Mouse (Mus musculus): ENCODE measurements at regions not wholly inside any gene's neighbourhood (a gene's known extent, or its start where the extent isn't known, plus 50 kb on each side); places are given as distances from the start of the nearest gene placed in this dataset.

DNA sequence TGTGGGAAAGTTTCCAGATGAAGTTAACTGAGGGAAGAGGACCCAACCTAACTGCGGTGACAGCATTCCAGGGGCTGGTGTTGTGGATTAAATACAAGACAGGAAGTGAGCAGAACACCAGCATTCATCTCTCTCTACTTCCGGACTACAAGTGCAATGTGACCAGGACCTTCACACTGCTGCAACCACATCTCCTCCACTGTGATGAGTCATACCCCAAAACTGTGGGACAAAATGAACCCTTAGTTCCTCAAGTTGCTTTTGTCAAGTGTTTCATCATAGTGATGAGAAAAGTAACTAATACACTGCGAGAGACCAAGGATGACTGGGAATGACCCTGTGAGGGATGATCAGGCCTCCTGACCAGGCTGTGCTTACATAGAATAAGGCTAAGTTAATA is 279.3 kb downstream of the Lpin1 start:
- no peak for TF ChIP-seq CTCF (IDR thresholded peaks at IDR 0.05; ENCODE audit: low read depth, low read length)
- TF ChIP-seq POLR2A (IDR thresholded peaks at IDR 0.05; ENCODE audit: borderline replicate concordance, low read depth, low read length) = no peak
- H3K4me3 ChIP-seq (ENCODE audit: insufficient read depth, low read length) = no peak overlapping the region
- H3K27ac ChIP-seq (ENCODE audit: insufficient read depth, low read depth, low read length) = no peak overlapping the region
- peaks cover 7% of the 10 kb centered on the region for H3K4me1 ChIP-seq (ENCODE audit: control insufficient read depth, insufficient read depth, low read length)

DNA sequence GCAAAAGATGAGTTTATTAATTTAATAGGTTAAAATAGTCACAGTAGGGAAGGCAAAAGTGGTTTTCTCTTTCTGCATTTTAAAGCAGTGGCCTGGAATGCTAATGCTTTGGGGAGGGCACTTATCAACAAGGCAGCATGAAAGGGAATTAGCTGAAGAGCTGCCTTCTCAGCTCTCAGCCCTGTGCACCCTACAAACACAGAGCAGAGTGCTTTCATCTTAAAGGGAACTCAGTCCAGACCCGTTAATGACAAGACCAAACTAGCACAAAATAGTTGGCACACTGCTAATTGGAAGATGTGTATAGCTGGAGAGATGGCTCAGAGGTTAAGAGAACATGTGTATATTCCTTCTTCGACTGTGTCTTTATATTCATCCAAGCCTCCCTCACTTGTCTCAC is 281.6 kb downstream of the Lpin1 start:
- Histone ChIP-seq H3K27ac (ENCODE audit: insufficient read depth, low read depth, low read length) (no peak overlapping the region), H3K4me3 (ENCODE audit: insufficient read depth, low read length) (no peak overlapping the region), H3K4me1 (ENCODE audit: control insufficient read depth, insufficient read depth, low read length) (peaks cover 7% of the 10 kb centered on the region)
- TF ChIP-seq POLR2A (IDR thresholded peaks at IDR 0.05; ENCODE audit: borderline replicate concordance, low read depth, low read length) (no peak), CTCF (IDR thresholded peaks at IDR 0.05; ENCODE audit: low read depth, low read length) (no peak)

DNA sequence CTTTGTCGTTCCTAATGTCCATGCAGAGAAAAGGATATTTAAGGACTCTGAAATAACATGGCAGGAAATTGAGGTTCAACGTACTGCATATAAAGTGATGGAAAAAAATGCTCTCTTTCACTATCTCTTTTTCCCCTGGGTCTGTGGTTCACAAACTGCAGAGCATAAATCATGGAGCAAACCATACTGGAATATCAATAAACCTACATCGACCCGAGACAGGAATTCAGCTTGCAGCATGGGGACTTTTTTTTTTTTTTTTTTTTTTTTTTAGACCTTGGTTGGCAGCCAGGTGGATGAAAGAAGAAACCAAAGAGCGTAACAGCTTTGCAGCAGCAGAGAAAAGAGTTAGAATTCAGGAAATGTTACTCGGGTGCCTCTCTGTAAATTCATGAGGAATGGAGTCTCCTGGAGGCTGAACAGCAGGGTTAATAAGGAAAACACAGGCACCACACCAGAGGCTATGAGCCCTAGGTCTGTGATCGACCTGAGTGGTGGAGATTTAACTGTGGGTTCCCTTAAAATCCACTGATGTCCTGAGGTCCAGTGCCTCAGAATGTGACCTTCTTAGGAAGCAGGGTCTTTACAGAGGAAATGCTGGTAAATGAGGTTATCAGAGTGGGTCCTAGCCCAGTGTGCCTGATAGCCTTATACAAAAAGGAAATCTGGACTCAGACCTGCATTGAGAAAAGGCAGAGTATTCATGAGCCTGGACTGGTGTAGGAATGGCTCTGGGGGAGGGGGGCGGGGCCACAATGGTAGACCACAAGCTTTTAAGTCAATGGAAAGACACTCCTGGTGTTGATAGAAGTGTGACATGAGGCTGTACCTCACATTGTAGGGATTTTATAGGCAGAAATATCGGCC is 290.0 kb downstream of the Lpin1 start:
- Histone ChIP-seq H3K27ac (ENCODE audit: insufficient read depth, low read depth, low read length) (no peak overlapping the region), H3K4me3 (ENCODE audit: insufficient read depth, low read length) (no peak overlapping the region), H3K4me1 (ENCODE audit: control insufficient read depth, insufficient read depth, low read length) (no peaks in the 10 kb centered on the region)
- no peak for TF ChIP-seq CTCF (IDR thresholded peaks at IDR 0.05; ENCODE audit: low read depth, low read length)
- TF ChIP-seq POLR2A (IDR thresholded peaks at IDR 0.05; ENCODE audit: borderline replicate concordance, low read depth, low read length) = no peak

DNA sequence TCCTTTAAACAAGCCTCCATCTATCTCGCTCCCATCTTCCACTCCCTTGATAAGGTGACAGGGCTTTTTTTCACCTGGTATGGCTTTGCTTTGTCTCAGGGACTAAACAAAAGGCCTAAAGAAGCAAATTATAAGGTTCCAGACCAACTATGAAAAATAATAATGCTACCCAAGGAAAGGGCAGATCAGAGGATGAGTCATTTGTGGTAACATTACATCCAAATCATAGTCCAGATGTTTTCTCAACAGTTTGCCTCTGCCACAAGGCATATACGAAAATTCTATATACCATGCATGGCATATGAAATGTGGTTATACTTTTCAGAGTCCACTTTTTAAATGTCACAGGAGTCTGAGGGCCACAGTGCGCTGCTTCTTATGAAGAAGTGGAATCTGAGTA is 302.7 kb downstream of the Lpin1 start:
- no peak overlapping the region for H3K4me3 ChIP-seq (ENCODE audit: insufficient read depth, low read length)
- no peak for TF ChIP-seq POLR2A (IDR thresholded peaks at IDR 0.05; ENCODE audit: borderline replicate concordance, low read depth, low read length)
- no peak for TF ChIP-seq CTCF (IDR thresholded peaks at IDR 0.05; ENCODE audit: low read depth, low read length)
- no peaks in the 10 kb centered on the region for H3K4me1 ChIP-seq (ENCODE audit: control insufficient read depth, insufficient read depth, low read length)
- H3K27ac ChIP-seq (ENCODE audit: insufficient read depth, low read depth, low read length) = no peak overlapping the region

DNA sequence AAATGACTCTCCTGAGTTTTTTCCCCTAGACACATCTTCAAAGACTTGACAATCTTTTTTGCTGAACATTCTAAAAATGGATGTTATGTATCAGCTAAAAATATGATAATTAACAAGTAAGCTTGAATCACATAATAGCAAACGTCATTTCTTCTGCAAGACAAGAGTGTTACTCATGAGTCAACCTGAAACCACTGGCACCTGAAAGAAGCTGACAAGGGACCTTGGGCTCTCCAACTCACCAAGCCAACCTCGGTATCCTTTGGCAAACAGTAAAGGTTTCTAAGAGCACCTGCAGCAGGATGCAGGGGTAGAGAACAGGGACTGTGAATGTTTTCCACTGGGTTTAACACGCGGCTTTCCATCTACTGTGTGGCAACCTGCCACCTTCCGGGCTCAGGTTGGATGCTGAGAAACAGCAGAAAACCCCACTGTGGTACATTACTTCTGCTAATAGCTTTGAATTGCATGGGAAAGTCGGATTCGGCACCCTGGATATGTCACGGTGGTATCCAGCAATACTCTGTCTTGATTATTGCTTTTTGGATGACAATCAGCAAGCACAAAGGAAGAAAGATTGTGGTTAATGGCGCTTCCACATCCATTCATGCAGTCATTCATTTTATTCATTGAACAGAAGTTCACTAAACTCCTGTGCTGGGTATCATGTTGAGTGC is 305.9 kb downstream of the Lpin1 start:
- Histone ChIP-seq H3K4me3 (ENCODE audit: insufficient read depth, low read length) (no peak overlapping the region), H3K27ac (ENCODE audit: insufficient read depth, low read depth, low read length) (no peak overlapping the region), H3K4me1 (ENCODE audit: control insufficient read depth, insufficient read depth, low read length) (no peaks in the 10 kb centered on the region)
- no peak for TF ChIP-seq CTCF (IDR thresholded peaks at IDR 0.05; ENCODE audit: low read depth, low read length)
- TF ChIP-seq POLR2A (IDR thresholded peaks at IDR 0.05; ENCODE audit: borderline replicate concordance, low read depth, low read length) = no peak

DNA sequence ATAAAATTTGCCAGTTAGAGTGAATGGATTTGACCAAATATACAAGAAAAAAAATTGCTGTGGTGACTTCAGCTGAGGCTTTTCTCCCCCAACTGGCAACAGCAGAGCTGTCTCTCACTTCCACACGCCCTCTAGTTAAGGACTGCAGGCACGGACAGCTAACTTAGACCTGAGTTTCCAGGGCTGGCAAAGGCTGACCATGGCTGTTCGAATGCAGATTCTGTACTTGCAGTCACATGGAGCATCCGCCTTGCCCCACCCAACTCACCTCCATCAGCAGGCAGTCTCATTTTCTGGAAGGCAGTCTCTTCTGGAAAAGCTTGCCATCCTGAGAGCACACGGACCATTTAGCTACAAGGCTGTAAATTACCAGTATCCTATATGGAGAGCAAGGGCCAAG is 325.7 kb downstream of the Lpin1 start:
- no peak overlapping the region for H3K4me3 ChIP-seq (ENCODE audit: insufficient read depth, low read length)
- H3K27ac ChIP-seq (ENCODE audit: insufficient read depth, low read depth, low read length) = no peak overlapping the region
- no peaks in the 10 kb centered on the region for H3K4me1 ChIP-seq (ENCODE audit: control insufficient read depth, insufficient read depth, low read length)
- no peak for TF ChIP-seq CTCF (IDR thresholded peaks at IDR 0.05; ENCODE audit: low read depth, low read length)
- no peak for TF ChIP-seq POLR2A (IDR thresholded peaks at IDR 0.05; ENCODE audit: borderline replicate concordance, low read depth, low read length)

DNA sequence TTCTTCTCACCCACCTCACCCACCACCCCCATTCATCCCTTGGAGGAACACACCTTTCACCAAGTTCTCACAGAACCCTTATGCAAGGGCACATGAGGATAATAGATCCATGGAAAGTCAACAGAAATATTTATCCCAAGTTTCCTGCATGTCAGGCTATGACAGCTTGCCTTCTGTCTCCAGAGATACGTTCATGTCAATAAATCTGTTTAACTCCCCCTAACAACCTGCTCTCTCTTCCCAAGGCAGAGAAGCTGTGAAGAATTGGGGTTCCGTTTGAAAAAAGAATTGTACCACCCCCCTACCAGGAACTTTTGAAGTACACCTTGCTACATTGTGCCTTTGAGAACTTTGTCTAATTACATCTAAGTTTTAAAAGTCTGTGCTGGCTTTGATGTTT is 331.6 kb downstream of the Lpin1 start:
- TF ChIP-seq CTCF (IDR thresholded peaks at IDR 0.05; ENCODE audit: low read depth, low read length) (no peak), POLR2A (IDR thresholded peaks at IDR 0.05; ENCODE audit: borderline replicate concordance, low read depth, low read length) (no peak)
- Histone ChIP-seq H3K4me3 (ENCODE audit: insufficient read depth, low read length) (no peak overlapping the region), H3K4me1 (ENCODE audit: control insufficient read depth, insufficient read depth, low read length) (no peaks in the 10 kb centered on the region), H3K27ac (ENCODE audit: insufficient read depth, low read depth, low read length) (no peak overlapping the region)

DNA sequence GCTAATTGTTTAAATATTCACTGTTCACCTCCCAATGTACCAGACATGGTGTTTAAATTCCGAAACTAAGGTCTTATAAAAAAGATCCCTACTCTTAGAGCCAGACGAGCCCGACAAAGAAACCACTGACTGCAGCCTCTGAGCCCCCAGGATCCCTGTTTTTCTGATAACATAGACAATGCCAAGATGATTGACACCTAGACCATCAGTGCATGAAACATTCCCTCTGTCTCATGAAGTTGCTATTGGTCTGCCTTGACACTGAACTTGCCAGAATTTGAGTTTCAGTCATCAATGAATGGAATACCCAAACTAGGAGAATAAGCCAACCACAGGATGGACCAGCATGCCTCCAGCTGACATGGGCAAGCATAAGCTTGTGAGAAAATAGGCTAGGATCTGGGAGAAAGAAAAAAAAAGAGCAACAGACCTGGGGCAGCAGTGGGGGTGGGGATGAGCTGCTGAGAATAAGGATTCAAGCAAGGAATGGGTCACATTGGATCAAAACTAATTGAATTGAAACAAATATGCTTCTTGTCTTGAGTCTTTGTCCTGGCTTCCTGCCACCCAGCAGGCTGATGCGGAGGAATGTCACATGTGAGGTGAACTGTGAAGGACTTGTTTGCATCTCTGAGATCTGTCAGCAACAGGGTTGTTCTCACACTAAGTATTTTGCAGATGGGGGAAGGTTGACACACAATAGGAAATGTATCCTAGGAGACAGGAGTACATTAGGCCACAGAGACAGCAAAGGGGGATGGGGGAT is 333.0 kb downstream of the Lpin1 start:
- TF ChIP-seq CTCF (IDR thresholded peaks at IDR 0.05; ENCODE audit: low read depth, low read length) = no peak
- TF ChIP-seq POLR2A (IDR thresholded peaks at IDR 0.05; ENCODE audit: borderline replicate concordance, low read depth, low read length) = no peak
- no peaks in the 10 kb centered on the region for H3K4me1 ChIP-seq (ENCODE audit: control insufficient read depth, insufficient read depth, low read length)

DNA sequence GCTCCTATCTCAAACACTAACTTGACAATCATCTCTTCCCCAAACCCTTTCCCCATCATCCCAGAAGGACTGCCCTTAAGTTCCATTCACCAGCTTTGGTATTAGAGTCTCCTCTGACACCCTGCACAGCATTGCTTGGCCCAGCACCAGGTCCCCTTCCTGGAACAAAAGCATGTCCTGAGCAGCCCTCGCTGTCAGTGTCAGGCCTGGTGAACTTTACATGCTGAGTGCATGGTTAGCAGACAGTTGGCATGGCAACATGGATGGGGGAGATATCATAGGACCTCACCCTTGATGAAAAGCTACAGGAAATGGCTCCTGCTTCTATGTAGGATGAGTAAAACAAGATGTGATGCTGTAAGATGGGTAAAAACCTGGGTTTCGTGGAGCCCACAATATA is 333.6 kb downstream of the Lpin1 start:
- TF ChIP-seq POLR2A (IDR thresholded peaks at IDR 0.05; ENCODE audit: borderline replicate concordance, low read depth, low read length) (no peak), CTCF (IDR thresholded peaks at IDR 0.05; ENCODE audit: low read depth, low read length) (no peak)
- Histone ChIP-seq H3K4me3 (ENCODE audit: insufficient read depth, low read length) (no peak overlapping the region), H3K4me1 (ENCODE audit: control insufficient read depth, insufficient read depth, low read length) (no peaks in the 10 kb centered on the region), H3K27ac (ENCODE audit: insufficient read depth, low read depth, low read length) (no peak overlapping the region)

More for the DNA sequence above, 333.0 kb downstream of the Lpin1 start:
- Histone ChIP-seq H3K4me3 (ENCODE audit: insufficient read depth, low read length) (no peak overlapping the region), H3K27ac (ENCODE audit: insufficient read depth, low read depth, low read length) (no peak overlapping the region)
